Mouse (Mus musculus) limb, embryonic 15.5 days (tissue): Measurements from ENCODE around the gene Efcab8. TPM values are rescaled to one million over a fixed set of nuclear protein-coding genes. Genes with fewer than 3 reads are reported as not detected.
"Not testable (repeated sequence)": the region's sequence is repeated elsewhere in the genome, so short reads cannot be mapped to it uniquely, and the experiment has no call there.

Source experiments
- ATAC-seq: fragments of 200-750 bp; cut with Nextera tagmentation; 2 replicates; pipeline ENCODE4 v1.8.0; 2017; ENCODE audit warnings: low read depth, moderate TSS enrichment; ENCODE audit not compliant: insufficient number of reproducible peaks, low FRiP score, low TSS enrichment
- H3K27ac ChIP-seq: fragments of 300-500 bp; sonication (generic); 2 replicates; pipeline ENCODE4 v1.5.1; 2015; ENCODE audit warnings: moderate library complexity, mild to moderate bottlenecking, inconsistent platforms
- H3K27me3 ChIP-seq: fragments of 300-500 bp; sonication (generic); 2 replicates; pipeline ENCODE4 v1.6.1; 2015; ENCODE audit warnings: inconsistent platforms
- H3K36me3 ChIP-seq: fragments of 300-500 bp; sonication (generic); 2 replicates; pipeline ENCODE4 v1.6.1; 2015; ENCODE audit warnings: inconsistent platforms
- H3K4me1 ChIP-seq: fragments of 300-500 bp; sonication (generic); 2 replicates; pipeline ENCODE4 v1.6.1; 2015; ENCODE audit warnings: inconsistent platforms
- H3K4me2 ChIP-seq: fragments of 300-500 bp; sonication (generic); 2 replicates; pipeline ENCODE4 v1.6.1; 2015; ENCODE audit warnings: mild to moderate bottlenecking, inconsistent platforms
- H3K4me3 ChIP-seq: fragments of 300-500 bp; sonication (generic); 2 replicates; pipeline ENCODE4 v1.5.1; 2015; ENCODE audit warnings: mild to moderate bottlenecking, inconsistent platforms
- H3K9ac ChIP-seq: fragments of 300-500 bp; sonication (generic); 2 replicates; pipeline ENCODE4 v1.6.1; 2015; ENCODE audit warnings: inconsistent platforms
- H3K9me3 ChIP-seq: fragments of 300-500 bp; sonication (generic); 2 replicates; pipeline ENCODE4 v1.6.1; 2016; ENCODE audit warnings: inconsistent platforms
- WGBS: fragments of 180-500 bp; shearing (Covaris S2); methylation state at CpG from one replicate; pipeline ENCODE4 v1.1.7; 2015; 5-methylcytosine and 5-hydroxymethylcytosine counted together
- polyA plus RNA-seq: library from polyadenylated mRNA; unstranded; fragments of >200 nt; fragmentation: Nextera tagmentation; extraction: Ambion mirVana; gene quantifications from 2 replicates; pipeline ENCODE4 v1.2.1, GENCODE M21; 2015

The Efcab8 gene
- polyA plus RNA-seq, 1 experiment from 2014 or later, result not detected

DNA sequence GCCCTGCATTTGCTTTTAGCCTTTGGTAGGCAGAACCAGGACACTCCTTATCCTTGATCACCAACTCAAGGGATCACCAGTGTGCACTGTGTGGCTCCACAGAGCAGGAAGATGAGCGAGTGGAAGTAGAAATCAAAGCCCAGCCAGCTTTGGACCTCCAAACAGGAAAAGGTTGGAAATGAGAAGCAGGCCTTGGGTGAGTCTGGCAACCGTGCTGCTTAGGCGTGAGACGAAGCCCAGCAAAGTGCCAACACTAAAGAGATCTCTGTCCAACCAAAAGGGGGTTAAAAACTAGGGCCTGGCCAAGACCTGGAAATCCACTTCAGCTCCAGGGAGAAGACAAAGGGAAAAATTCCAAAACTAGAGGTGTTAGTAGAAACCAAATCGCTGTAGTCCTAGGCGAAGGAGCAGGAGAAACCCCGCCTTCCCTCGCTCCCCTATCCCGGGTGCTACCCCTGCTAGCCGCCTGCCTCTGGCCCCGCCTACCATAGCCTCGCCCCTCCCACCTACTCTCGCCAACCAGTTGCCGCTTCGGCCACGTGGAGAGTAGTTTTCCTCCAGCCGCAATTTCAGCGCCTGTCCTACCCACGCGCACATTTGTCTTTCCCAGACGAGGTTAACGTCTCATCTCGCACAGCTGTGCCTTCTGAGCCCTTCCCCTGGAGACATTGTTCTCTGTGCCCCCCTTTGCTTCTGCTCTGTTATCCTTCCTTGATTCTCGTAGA is 931 bp upstream of the Efcab8 start:
- no peaks in the 10 kb centered on the region for H3K27me3 ChIP-seq
- H3K9me3 ChIP-seq, result no peaks in the 10 kb centered on the region
- H3K4me2 ChIP-seq, result peak overlapping the region; percentile 72
- peak overlapping the region; percentile 37 for H3K4me3 ChIP-seq
- WGBS, result 6% methylated on average over 24 of the region's 24 CpGs
- peaks cover 12% of the 10 kb centered on the region for H3K4me1 ChIP-seq
- 0 out of 2 replicates have a peak, but pooled peaks cover under 1% of the 10 kb centered on the region for H3K36me3 ChIP-seq
- H3K9ac ChIP-seq, result 0 out of 2 replicates have a peak overlapping the region, but pooled peaks have one; percentile 15
- H3K27ac ChIP-seq, result peak overlapping the region; percentile 51; the same call in 1 of the 2 replicates
- peak; percentile 79; the same call in 1 of the 2 replicates for ATAC-seq

DNA sequence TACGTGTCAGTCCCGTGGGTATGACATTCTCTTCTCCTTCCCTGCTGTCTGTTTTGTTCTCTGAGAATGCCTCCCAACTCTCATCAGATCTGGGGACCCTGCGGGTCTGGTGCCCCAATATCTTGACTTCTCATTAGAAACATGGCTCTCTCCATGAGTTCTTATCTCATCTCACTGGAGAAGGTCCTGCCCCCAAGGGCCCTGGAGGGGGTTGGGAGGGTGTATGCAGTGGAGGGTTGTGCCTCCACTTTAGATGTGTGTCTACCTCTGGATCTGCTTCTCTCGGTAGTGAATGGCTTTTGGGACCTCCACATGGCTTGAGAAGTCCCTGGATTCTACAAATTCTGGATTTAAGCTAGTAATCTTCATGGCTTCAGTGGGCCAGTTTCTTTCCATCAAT is 1.4 kb downstream of the Efcab8 start:
- no peak overlapping the region for H3K27ac ChIP-seq
- H3K9ac ChIP-seq, result no peak overlapping the region
- H3K4me1 ChIP-seq, result peaks cover 12% of the 10 kb centered on the region
- no peak for ATAC-seq
- WGBS, result 91% methylated on average over 4 of the region's 4 CpGs
- H3K4me3 ChIP-seq, result no peak overlapping the region
- no peaks in the 10 kb centered on the region for H3K9me3 ChIP-seq
- no peaks in the 10 kb centered on the region for H3K36me3 ChIP-seq
- H3K4me2 ChIP-seq, result no peak overlapping the region
- H3K27me3 ChIP-seq, result no peaks in the 10 kb centered on the region

DNA sequence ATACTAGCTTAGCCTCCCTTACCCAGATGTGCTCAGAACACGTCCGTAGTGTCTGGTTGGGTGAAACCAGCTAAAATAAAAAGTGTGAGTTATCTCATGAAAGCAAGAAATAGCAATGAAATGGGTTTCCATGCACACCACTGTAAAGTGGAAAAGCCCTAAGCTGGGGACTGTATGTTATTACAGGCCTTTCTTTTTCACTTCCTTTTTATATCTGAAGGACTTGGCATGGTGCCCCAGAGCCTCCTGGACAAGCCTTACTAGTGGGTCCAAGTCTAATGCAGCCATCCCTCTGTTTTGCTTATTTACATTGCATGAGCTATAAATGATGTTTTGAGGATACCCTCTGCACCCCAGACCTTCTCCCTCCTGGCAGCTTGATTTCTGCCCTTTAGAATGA is 4.9 kb downstream of the Efcab8 start:
- 83% methylated on average over 2 of the region's 2 CpGs for WGBS
- H3K36me3 ChIP-seq, result no peaks in the 10 kb centered on the region
- no peak for ATAC-seq

DNA sequence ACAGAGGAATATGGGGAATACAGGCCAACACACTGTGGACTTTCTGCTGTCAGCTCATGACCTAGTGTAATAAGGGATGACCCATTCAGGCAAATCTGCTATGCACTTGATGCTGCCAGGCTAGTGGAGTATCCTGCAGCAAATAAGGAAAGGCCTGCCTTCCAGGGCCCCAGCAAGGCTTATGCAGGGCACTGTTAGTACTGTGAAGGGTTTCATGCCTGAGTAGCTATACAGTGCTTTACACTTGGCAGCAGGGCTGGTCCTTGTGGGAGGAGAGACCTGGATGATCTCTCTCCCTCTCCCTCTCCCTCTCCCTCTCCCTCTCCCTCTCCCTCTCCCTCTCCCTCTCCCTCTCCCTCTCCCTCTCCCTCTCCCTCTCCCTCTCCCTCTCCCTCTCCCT is 13.6 kb downstream of the Efcab8 start:
- H3K4me1 ChIP-seq, result no peaks in the 10 kb centered on the region
- no peak overlapping the region for H3K4me2 ChIP-seq
- H3K27me3 ChIP-seq, result no peaks in the 10 kb centered on the region
- H3K9ac ChIP-seq, result no peak overlapping the region
- H3K36me3 ChIP-seq, result no peaks in the 10 kb centered on the region
- no peak for ATAC-seq
- H3K9me3 ChIP-seq, result no peaks in the 10 kb centered on the region
- no peak overlapping the region for H3K27ac ChIP-seq
- H3K4me3 ChIP-seq, result no peak overlapping the region

More for the DNA sequence above, 4.9 kb downstream of the Efcab8 start:
- Histone ChIP-seq H3K9me3 (no peaks in the 10 kb centered on the region), H3K9ac (no peak overlapping the region), H3K27ac (no peak overlapping the region), H3K4me1 (no peaks in the 10 kb centered on the region), H3K4me3 (no peak overlapping the region), H3K4me2 (no peak overlapping the region), H3K27me3 (no peaks in the 10 kb centered on the region)

DNA sequence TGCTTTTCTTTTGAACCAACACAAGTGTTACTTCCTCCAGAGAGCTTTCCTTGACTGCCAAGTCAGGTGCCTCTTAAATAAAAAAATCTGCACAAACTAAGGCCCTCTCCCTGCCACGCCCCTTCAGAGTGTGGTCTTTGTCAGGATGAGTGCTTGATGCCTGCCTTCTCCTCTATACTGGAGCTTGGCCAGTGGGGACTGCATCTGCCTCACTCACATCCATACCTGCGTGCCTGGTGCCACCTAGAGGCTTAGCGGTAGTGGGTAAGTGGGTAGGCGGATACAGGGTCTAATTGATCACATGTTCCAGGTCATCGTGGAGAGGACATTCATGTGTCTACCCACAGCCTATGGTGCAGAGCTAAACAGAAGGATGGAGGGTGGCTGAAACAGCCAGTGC is 15.4 kb downstream of the Efcab8 start:
- no peak; the same call in 1 of the 2 replicates for ATAC-seq
- WGBS, result 60% methylated on average over 5 of the region's 5 CpGs
- H3K9me3 ChIP-seq, result no peaks in the 10 kb centered on the region

DNA sequence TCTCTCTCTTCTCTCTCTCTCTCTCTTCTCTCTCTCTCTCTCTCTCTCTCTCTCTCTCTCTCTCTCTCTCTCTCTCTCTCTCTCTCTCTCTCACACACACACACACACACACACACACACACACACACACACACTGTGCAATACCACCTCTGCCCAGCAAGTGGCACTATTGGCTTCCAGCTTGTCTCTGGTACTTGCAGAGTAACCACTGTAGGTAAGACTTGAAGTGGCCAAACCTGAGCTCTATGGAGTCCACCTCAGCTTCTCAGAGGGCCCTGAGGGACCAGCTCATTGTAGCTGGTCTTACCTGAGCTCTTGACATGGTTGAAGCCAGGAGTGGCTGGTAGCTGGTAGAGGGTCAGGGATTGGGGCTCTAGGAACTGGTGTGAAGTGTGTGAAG is 27.7 kb downstream of the Efcab8 start:
- not testable (repeated sequence) for ATAC-seq, H3K4me2 ChIP-seq

More for the DNA sequence above, 15.4 kb downstream of the Efcab8 start:
- Histone ChIP-seq H3K4me2 (no peak overlapping the region), H3K4me3 (no peak overlapping the region), H3K9ac (no peak overlapping the region), H3K27ac (no peak overlapping the region), H3K36me3 (no peaks in the 10 kb centered on the region), H3K4me1 (no peaks in the 10 kb centered on the region), H3K27me3 (no peaks in the 10 kb centered on the region)

DNA sequence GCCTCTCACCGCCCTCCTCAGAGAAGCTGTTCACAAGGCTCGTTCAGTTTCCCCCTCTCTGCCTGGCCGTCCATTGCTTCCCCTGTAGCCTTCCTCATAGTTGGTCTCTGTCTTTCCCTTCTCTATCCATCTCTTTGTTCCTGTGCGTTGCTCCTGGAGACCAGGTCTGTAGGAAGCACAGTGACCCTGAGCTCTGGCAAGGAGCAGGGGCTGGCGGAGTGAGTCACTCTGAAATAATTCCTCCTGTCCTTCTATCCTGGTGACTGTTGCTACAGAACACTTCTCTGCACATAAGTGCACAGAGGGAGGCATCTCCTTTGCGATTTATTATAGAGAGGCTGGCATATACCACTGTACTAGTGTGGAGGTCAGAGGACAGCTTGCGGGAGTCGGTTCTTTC is 28.4 kb downstream of the Efcab8 start:
- no peak for ATAC-seq
- H3K27ac ChIP-seq, result no peak overlapping the region

More for the DNA sequence above, 27.7 kb downstream of the Efcab8 start:
- H3K4me3 ChIP-seq, H3K9ac ChIP-seq, H3K27ac ChIP-seq, H3K36me3 ChIP-seq, H3K4me1 ChIP-seq, H3K27me3 ChIP-seq, H3K9me3 ChIP-seq: not testable (repeated sequence)

DNA sequence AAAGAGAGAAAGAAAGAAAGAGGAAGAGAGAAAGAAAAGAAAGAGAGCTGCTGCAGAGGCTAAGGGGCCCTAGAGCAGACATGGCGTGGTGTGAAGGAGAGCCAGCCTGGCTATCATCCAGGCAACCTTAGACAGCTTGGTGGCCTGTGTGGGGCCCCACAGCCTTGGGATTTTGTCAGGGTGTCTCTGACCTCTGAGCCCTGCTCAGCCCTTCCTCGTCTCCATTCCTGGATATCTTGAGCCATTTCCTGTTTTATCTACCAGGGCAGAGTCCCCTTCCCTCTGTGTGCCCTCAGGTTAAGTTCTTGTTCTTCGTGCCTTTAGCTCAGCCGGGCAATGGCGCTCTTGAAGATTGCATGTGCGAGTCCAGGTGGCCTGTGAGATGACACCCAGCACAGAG is 29.1 kb downstream of the Efcab8 start:
- Histone ChIP-seq H3K27ac (no peak overlapping the region), H3K9ac (no peak overlapping the region), H3K4me3 (no peak overlapping the region), H3K27me3 (no peaks in the 10 kb centered on the region), H3K36me3 (no peaks in the 10 kb centered on the region), H3K4me1 (no peaks in the 10 kb centered on the region), H3K4me2 (no peak overlapping the region), H3K9me3 (no peaks in the 10 kb centered on the region)
- 76% methylated on average over 6 of the region's 6 CpGs for WGBS
- ATAC-seq, result no peak

More for the DNA sequence above, 28.4 kb downstream of the Efcab8 start:
- H3K4me1 ChIP-seq, result no peaks in the 10 kb centered on the region
- no peaks in the 10 kb centered on the region for H3K36me3 ChIP-seq
- no peak overlapping the region for H3K4me3 ChIP-seq
- 76% methylated on average over 8 of the region's 8 CpGs for WGBS
- no peak overlapping the region for H3K9ac ChIP-seq
- no peaks in the 10 kb centered on the region for H3K27me3 ChIP-seq
- no peaks in the 10 kb centered on the region for H3K9me3 ChIP-seq
- no peak overlapping the region for H3K4me2 ChIP-seq

DNA sequence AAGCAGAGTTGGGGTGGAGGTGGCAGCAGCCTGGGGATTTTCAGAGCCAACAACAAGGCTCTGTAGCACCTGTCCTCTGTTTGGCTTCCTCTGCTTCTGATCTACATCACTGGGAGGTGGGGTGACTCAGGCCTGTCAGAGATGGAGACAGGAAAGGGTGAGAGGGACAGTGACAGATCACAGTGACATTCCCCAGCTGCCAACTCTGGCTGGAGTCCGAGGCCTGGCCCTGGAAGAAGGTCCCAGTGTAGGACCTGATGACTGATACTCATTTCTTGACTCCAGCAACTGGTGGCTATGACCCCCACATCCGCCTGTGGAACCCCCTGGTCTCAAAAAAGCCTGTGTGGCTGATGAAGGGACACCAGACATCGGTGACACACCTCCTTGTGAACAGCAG is 30.2 kb downstream of the Efcab8 start:
- Histone ChIP-seq H3K4me2 (no peak overlapping the region), H3K27ac (no peak overlapping the region), H3K9ac (no peak overlapping the region), H3K9me3 (no peaks in the 10 kb centered on the region), H3K4me1 (no peaks in the 10 kb centered on the region), H3K4me3 (no peak overlapping the region), H3K27me3 (no peaks in the 10 kb centered on the region), H3K36me3 (no peaks in the 10 kb centered on the region)
- no peak for ATAC-seq
- WGBS, result 60% methylated on average over 3 of the region's 3 CpGs

DNA sequence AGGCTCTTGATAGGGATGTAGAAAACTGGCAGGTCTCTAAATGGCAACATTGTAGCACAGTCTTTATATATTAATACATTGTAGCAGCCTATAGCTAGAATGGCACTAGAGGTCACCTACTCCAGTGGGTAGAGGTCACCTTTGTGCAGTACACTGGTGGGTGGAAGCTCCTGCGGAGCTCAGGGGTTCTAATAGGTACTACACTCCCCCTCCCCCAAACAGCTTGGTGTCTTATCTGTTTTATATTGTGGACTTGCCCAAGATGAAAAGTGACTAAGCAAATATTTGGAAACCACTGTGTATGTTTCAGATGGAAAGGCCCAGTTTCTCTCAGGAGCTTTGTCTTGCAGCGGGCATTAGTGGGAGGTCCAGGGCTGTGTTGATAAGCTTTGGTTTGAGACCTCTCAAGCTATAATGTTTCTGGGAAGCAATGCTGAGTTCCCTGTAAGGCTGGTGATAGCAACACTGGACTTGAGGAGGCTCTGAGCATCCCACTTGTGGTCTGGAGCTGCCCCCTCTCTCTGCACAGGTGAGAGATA is 42.3 kb downstream of the Efcab8 start:
- 86% methylated on average over 2 of the region's 2 CpGs for WGBS
- Histone ChIP-seq H3K9ac (no peak overlapping the region), H3K4me2 (no peak overlapping the region), H3K27me3 (no peaks in the 10 kb centered on the region; the same call in 1 of the 2 replicates), H3K4me1 (peaks cover 4% of the 10 kb centered on the region; the same call in 1 of the 2 replicates), H3K36me3 (no peaks in the 10 kb centered on the region), H3K27ac (no peak overlapping the region), H3K4me3 (no peak overlapping the region), H3K9me3 (no peaks in the 10 kb centered on the region)
- ATAC-seq, result no peak

DNA sequence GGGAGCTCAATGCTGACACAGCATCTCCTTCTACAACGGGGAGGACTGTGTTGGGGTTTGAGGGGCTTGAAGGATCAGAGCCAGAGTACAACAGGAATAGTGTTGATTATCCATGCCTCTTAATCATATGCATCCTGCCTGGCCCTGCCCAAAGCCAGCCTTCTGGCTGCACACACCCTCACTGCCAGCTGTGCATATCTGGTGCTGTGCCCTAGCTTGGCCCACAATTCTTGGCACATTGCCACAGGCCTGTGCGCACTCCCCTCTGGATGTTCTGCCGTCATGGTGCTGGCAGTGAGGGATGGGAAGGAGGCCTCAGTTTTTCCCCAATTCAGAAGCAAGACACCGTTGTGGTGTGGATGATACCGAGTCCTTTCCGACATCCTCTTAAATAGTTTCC is 44.9 kb downstream of the Efcab8 start:
- no peak overlapping the region for H3K4me2 ChIP-seq
- no peaks in the 10 kb centered on the region for H3K36me3 ChIP-seq
- WGBS, result 66% methylated on average over 6 of the region's 6 CpGs
- H3K27ac ChIP-seq, result no peak overlapping the region
- no peaks in the 10 kb centered on the region; the same call in 1 of the 2 replicates for H3K27me3 ChIP-seq
- peak; percentile 48; the same call in 1 of the 2 replicates for ATAC-seq
- H3K9ac ChIP-seq, result no peak overlapping the region
- peaks cover 4% of the 10 kb centered on the region; the same call in 1 of the 2 replicates for H3K4me1 ChIP-seq
- no peaks in the 10 kb centered on the region for H3K9me3 ChIP-seq
- H3K4me3 ChIP-seq, result no peak overlapping the region

DNA sequence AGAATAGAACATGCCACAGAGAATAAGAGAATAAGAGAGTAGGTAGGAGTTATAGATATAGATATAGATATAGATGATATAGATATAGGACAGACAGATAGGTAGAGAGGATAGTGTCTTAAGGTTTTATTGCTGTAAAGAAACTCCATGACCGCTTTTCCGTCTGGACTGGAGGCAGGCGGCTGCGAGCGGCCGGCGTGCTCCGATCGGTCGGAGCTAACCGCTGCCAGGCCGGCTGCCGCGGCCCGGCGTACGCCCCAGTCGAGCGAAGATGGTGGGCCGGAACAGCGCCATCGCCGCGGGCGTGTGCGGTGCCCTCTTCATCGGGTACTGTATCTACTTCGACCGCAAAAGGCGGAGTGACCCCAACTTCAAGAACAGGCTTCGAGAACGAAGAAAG is 46.2 kb downstream of the Efcab8 start:
- not testable (repeated sequence) for H3K4me1 ChIP-seq, H3K9ac ChIP-seq, H3K27me3 ChIP-seq, H3K36me3 ChIP-seq, ATAC-seq, H3K4me3 ChIP-seq, H3K27ac ChIP-seq, H3K4me2 ChIP-seq, H3K9me3 ChIP-seq
- WGBS, result 50% methylated on average over 32 of the region's 32 CpGs
